Mouse (Mus musculus): Measurements from ENCODE around the gene Gm43951. TPM values are rescaled to one million over a fixed set of nuclear protein-coding genes. Genes with fewer than 3 reads are reported as not detected.

Gm43951 gene
- 0.11 and 0.64 TPM in 2 replicates for polyA plus RNA-seq (2012; rRNA removed; ENCODE audit: low replicate concordance)

DNA sequence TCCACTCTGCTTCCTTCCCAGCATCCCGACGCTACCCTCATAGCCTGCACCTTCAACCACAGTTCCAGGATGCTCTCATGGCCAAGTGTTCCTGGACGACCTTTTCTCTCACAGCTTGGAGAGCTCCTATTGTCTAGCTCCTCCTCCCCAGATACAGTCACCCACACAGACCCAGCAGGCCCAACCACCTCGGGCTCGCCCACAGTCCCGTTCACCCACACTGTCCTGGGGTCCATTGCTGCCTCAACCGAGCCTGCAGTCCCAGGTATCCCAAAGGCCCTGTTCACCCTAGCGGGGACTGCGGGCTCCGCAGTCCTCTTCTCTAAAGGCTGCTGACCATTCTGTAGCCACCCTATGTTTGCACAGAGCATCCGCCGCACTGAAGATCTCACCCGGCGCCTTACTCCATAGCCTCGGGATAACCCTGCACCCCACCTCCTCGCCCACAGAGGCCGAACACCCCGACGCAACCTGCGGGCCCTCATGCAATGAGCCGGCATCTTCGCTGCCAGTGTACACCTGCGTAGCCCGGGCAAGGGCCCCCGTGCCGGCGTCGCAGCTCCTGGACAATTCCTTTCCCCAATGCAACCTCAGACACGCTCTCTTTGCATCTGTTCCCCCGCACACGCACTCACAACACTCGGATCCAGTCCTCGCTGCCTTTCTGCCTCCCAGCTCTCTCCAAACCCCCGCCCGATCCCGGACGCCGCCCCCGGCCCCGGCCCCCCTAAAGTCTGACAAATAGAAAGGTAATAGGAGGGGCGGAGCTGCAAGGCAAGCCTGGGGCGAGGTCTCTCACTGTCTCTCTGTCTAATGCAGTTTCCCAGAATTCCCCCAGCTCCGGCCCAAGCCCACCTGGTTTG is at the start of gene Gm43951:
Gene Gm43951, minus strand, starts transcription at position 500 of the 863 bp plus-strand sequence.

DNA sequence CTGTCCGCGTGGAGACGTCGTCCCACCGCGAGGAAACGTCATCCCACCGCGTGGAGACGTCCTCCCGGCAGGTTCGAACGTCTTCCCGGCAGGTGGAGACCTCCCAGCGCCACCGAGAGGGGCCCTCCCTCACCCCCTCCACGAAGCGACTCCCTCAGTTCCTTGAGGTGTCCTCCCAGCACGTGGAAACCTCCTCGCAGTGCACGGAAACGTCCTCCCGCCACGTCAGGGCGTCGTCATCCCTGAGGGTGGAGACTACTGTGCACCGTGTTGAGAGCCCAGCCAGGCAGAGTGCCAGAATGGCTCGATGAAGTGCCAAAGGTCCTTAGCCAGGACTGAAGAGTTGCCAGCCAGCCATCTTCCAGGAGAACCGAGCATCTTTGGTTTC is 8.8 kb upstream of the Gm43951 start, which contains the start of gene Med31:
Gene Med31, minus strand, starts transcription at position 183 of the 388 bp plus-strand sequence.

DNA sequence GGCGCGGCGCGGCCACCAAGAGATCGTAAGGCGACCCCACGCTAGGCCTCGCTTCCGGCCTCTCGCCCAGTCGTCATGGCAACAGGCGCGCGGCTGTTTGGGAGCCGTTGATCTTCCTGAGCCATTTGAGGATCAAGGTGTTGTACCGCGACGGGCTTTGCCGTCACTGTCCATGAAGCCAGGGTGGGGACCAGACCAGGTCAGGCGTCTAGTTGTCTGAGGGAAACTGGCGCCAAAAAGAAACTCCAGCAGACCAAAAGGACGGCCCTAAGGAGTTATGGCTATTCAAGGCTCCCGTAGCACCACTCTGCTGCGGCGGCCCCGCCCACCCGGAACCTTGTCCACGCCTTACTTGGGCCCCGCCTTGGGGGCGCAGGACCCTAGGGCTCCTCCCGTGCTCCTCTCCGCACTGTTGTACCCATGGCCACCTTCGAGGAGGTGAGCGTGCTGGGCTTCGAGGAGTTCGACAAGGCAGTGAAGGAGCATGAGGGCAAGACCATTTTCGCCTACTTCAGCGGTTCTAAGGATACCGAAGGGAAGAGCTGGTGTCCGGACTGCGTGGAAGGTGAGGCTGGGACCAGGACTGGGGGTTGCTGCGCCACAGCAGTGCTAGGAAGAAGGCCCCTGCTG is 679 bp upstream of the Gm43951 start, which contains the start of the genes 4933427D14Rik and Txndc17:
Gene 4933427D14Rik, minus strand, starts transcription at position 256 of the 630 bp plus-strand sequence.
Gene Txndc17, plus strand, starts transcription at position 344 of the 630 bp plus-strand sequence.

Other genes starting within 250 kb of the Gm43951 start
- gene Aipl1, start 169.3 kb downstream of the Gm43951 start, polyA plus RNA-seq (2012; rRNA removed; ENCODE audit: low replicate concordance) = 0.10 and 0.27 TPM in 2 replicates
- gene Pimreg, start 164.8 kb downstream of the Gm43951 start, polyA plus RNA-seq (2012; rRNA removed; ENCODE audit: low replicate concordance) = 2.4 and 8.2 TPM in 2 replicates
- gene Pitpnm3, start 71.1 kb downstream of the Gm43951 start, polyA plus RNA-seq (2012; rRNA removed; ENCODE audit: low replicate concordance) = 4.4 and 6.2 TPM in 2 replicates
- gene 4933427D14Rik, start 619 bp upstream of the Gm43951 start, polyA plus RNA-seq (2012; rRNA removed; ENCODE audit: low replicate concordance) = 3.4 and 9.0 TPM in 2 replicates
- 71.2 and 100 TPM in 2 replicates for gene Txndc17, start 707 bp upstream of the Gm43951 start, polyA plus RNA-seq (2012; rRNA removed; ENCODE audit: low replicate concordance)
- 6.8 and 7.0 TPM in 2 replicates for gene Med31, start 8.8 kb upstream of the Gm43951 start, polyA plus RNA-seq (2012; rRNA removed; ENCODE audit: low replicate concordance)
- gene Slc13a5, start 60.4 kb upstream of the Gm43951 start, polyA plus RNA-seq (2012; rRNA removed; ENCODE audit: low replicate concordance) = 0.40 and 3.7 TPM in 2 replicates
- 48.9 and 60.3 TPM in 2 replicates for gene Xaf1, start 94.8 kb upstream of the Gm43951 start, polyA plus RNA-seq (2012; rRNA removed; ENCODE audit: low replicate concordance)
- gene Fbxo39, start 107.6 kb upstream of the Gm43951 start, polyA plus RNA-seq (2012; rRNA removed; ENCODE audit: low replicate concordance) = 0.19 TPM in 1 of 2 replicates, not detected in the other
- 0.33 and 2.2 TPM in 2 replicates for gene Tekt1, start 155.6 kb upstream of the Gm43951 start, polyA plus RNA-seq (2012; rRNA removed; ENCODE audit: low replicate concordance)
- 7.2 and 9.0 TPM in 2 replicates for gene Smtnl2, start 204.9 kb upstream of the Gm43951 start, polyA plus RNA-seq (2012; rRNA removed; ENCODE audit: low replicate concordance)
- gene Ggt6, start 228.7 kb upstream of the Gm43951 start, polyA plus RNA-seq (2012; rRNA removed; ENCODE audit: low replicate concordance) = 2.2 and 2.5 TPM in 2 replicates
- 34.2 and 87.7 TPM in 2 replicates for gene Mybbp1a, start 234.5 kb upstream of the Gm43951 start, polyA plus RNA-seq (2012; rRNA removed; ENCODE audit: low replicate concordance)